Mouse (Mus musculus) embryonic facial prominence, embryonic 10.5 days (tissue): ENCODE data around the gene Castor2. TPM values are rescaled to one million over a fixed set of nuclear protein-coding genes. Genes with fewer than 3 reads are reported as not detected.

Experiments used
- DNase-seq: peaks from one replicate; pipeline ENCODE4 v3.0.0-alpha.2; 2017; ENCODE audit warnings: low spot score
- H3K27ac ChIP-seq: fragments of 300-500 bp; sonication (generic); replicated peaks from 2 replicates; pipeline ENCODE4 v1.5.1; 2016; ENCODE audit warnings: mild to moderate bottlenecking
- H3K27me3 ChIP-seq: fragments of 300-500 bp; sonication (generic); replicated peaks from 2 replicates; pipeline ENCODE4 v1.6.1; 2016; ENCODE audit warnings: low read depth, mild to moderate bottlenecking; ENCODE audit not compliant: poor library complexity, severe bottlenecking
- H3K36me3 ChIP-seq: fragments of 300-500 bp; sonication (generic); replicated peaks from 2 replicates; pipeline ENCODE4 v1.6.1; 2016; ENCODE audit warnings: mild to moderate bottlenecking, moderate library complexity
- H3K4me1 ChIP-seq: fragments of 300-500 bp; sonication (generic); 2 replicates; pipeline ENCODE4 v1.6.1; 2016
- H3K4me3 ChIP-seq: fragments of 300-500 bp; sonication (generic); 2 replicates; pipeline ENCODE4 v1.5.1; 2016; ENCODE audit warnings: mild to moderate bottlenecking, moderate library complexity
- H3K9me3 ChIP-seq: fragments of 300-500 bp; sonication (generic); 2 replicates; pipeline ENCODE4 v1.6.1; 2016; ENCODE audit warnings: mild to moderate bottlenecking
- WGBS: fragments of 180-500 bp; shearing (Covaris S2); methylation state at CpG from one replicate; pipeline ENCODE4 v1.1.7; 2016; 5-methylcytosine and 5-hydroxymethylcytosine counted together
- polyA plus RNA-seq: library from polyadenylated mRNA; unstranded; fragments of >200 nt; fragmentation: Nextera tagmentation; extraction: Ambion mirVana; gene quantifications from 2 replicates; pipeline ENCODE4 v1.2.1, GENCODE M21; 2016

Gene Castor2
- polyA plus RNA-seq, 1 experiment from 2014 or later: 8.9 TPM

DNA sequence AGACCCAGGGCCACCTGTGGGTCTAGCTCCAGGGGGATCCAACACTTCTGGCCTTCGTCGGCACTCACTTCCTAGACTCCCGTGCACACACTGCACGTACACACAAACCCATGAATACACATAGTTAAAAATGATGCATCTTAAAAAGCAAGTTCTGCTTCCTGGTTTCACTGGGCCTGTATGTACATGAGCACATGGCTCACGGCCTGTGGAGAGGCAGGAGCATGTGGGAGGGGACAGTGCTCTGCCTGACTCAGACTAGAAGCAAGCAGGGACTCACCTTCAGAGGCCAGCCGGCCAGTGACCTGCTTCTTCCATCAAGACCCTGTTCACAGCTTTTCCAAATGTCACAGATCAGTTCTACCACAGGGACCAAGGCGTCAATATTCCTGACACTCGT, 94.2 kb downstream of the Castor2 start:
- 90% methylated on average over 8 of the region's 8 CpGs for WGBS
- peaks cover 37% of the 10 kb centered on the region for H3K36me3 ChIP-seq
- H3K4me3 ChIP-seq: no peak overlapping the region
- no peaks in the 10 kb centered on the region for H3K4me1 ChIP-seq
- no peak overlapping the region for H3K27ac ChIP-seq
- H3K9me3 ChIP-seq: no peaks in the 10 kb centered on the region
- no peak for DNase-seq
- H3K27me3 ChIP-seq: no peaks in the 10 kb centered on the region

Other genes with a start within 250 kb of the Castor2 start
- gene Rcc1l, start 77.1 kb downstream of the Castor2 start, polyA plus RNA-seq: 41.9 and 42.1 TPM in 2 replicates
- gene Gtf2ird2, start 84.3 kb downstream of the Castor2 start, polyA plus RNA-seq: 8.1 and 8.5 TPM in 2 replicates
- gene Ncf1, start 129.9 kb downstream of the Castor2 start, polyA plus RNA-seq: 1.8 and 2.0 TPM in 2 replicates
- gene Gtf2i, start 215.0 kb downstream of the Castor2 start, polyA plus RNA-seq: 200 and 207 TPM in 2 replicates